Mouse (Mus musculus): ENCODE data around the gene Tubb4b.

Gene Tubb4b

GRCm38 (mm10) chr2:25186575-25186930 is 37.9 kb downstream of the Tubb4b start:
- TF ChIP-seq GATA4 (IDR thresholded peaks at IDR 0.05; ENCODE audit: insufficient replicate concordance, low read length) = no peak

GRCm38 (mm10) chr2:25185625-25186574 is 38.6 kb downstream of the Tubb4b start:
- no peak for TF ChIP-seq GATA4 (IDR thresholded peaks at IDR 0.05; ENCODE audit: insufficient replicate concordance, low read length)

- no peak for TF ChIP-seq GATA4 (IDR thresholded peaks at IDR 0.05; ENCODE audit: insufficient replicate concordance, low read length)
These were observed 40.0 kb downstream of the Tubb4b start for GRCm38 (mm10) chr2:25184496-25184895.

GRCm38 (mm10) chr2:25183336-25183735 is 41.2 kb downstream of the Tubb4b start:
- TF ChIP-seq GATA4 (IDR thresholded peaks at IDR 0.05; ENCODE audit: insufficient replicate concordance, low read length) = no peak

GRCm38 (mm10) chr2:25182664-25183063 is 41.8 kb downstream of the Tubb4b start:
- TF ChIP-seq GATA4 (IDR thresholded peaks at IDR 0.05; ENCODE audit: insufficient replicate concordance, low read length) = no peak

GRCm38 (mm10) chr2:25181891-25182397 is 42.6 kb downstream of the Tubb4b start:
- no peak for TF ChIP-seq GATA4 (IDR thresholded peaks at IDR 0.05; ENCODE audit: insufficient replicate concordance, low read length)

GRCm38 (mm10) chr2:25180973-25181890 is 43.3 kb downstream of the Tubb4b start:
- no peak for TF ChIP-seq GATA4 (IDR thresholded peaks at IDR 0.05; ENCODE audit: insufficient replicate concordance, low read length)

GRCm38 (mm10) chr2:25180478-25180903 is 44.0 kb downstream of the Tubb4b start, which contains the start of gene Nrarp:
Gene Nrarp, plus strand, starts transcription at chr2:25180758.
- no peak for TF ChIP-seq GATA4 (IDR thresholded peaks at IDR 0.05; ENCODE audit: insufficient replicate concordance, low read length)

- TF ChIP-seq GATA4 (IDR thresholded peaks at IDR 0.05; ENCODE audit: insufficient replicate concordance, low read length) = no peak
These were observed 44.8 kb downstream of the Tubb4b start for GRCm38 (mm10) chr2:25179566-25180217.

GRCm38 (mm10) chr2:25178285-25178972 is 46.1 kb downstream of the Tubb4b start:
- TF ChIP-seq GATA4 (IDR thresholded peaks at IDR 0.05; ENCODE audit: insufficient replicate concordance, low read length) = no peak

GRCm38 (mm10) chr2:25177685-25178084 is 46.8 kb downstream of the Tubb4b start:
- no peak for TF ChIP-seq GATA4 (IDR thresholded peaks at IDR 0.05; ENCODE audit: insufficient replicate concordance, low read length)

- TF ChIP-seq GATA4 (IDR thresholded peaks at IDR 0.05; ENCODE audit: insufficient replicate concordance, low read length) = no peak
These were observed 47.4 kb downstream of the Tubb4b start for GRCm38 (mm10) chr2:25177076-25177475.

GRCm38 (mm10) chr2:25176573-25176972 is 47.9 kb downstream of the Tubb4b start:
- TF ChIP-seq GATA4 (IDR thresholded peaks at IDR 0.05; ENCODE audit: insufficient replicate concordance, low read length) = no peak; the same call in 1 of the 2 replicates

- TF ChIP-seq GATA4 (IDR thresholded peaks at IDR 0.05; ENCODE audit: insufficient replicate concordance, low read length) = no peak
These were observed 48.8 kb downstream of the Tubb4b start for GRCm38 (mm10) chr2:25175690-25176078.

All from liver, adult (tissue).